Mouse (Mus musculus) embryo, embryonic 9.5 days (tissue): Measurements from ENCODE around the gene Jund.
A peak's percentile ranks its signal among the peaks of the same experiment; 100 is the strongest.

Experiments used
- DNase-seq: peaks from one replicate; pipeline ENCODE4 v3.0.0-alpha.2; 2017; ENCODE audit errors: extremely low spot score

Jund gene

DNA sequence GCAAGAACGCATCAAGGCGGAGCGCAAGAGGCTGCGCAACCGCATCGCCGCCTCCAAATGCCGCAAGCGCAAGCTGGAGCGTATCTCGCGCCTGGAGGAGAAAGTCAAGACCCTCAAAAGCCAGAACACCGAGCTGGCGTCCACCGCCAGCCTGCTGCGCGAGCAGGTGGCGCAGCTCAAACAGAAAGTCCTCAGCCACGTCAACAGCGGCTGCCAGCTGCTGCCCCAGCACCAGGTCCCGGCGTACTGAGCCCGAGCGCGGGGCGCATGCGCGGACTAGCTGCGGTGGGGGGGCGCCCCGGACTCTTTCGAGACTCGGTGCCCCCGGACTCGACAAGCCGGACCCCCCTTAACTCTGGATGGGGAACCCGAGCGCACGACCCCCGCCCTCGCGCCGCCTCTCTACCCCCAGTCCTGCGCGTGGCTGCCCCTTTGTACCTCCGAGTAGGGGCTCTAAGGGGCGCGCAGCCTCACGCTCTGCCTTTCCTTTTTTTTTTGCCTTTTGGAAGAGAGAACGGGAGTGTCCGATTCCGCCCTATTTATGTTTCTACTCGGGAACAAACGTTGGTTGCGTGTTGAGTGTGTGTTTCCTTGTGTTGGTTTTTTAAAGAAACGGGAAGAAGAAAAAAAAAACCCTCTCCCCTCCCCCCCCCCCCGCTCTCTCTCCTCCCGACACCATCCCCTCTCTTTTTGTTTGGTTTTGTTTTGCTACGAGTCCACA, 1.2 kb downstream of the Jund start:
- peak; percentile 88 for DNase-seq

DNA sequence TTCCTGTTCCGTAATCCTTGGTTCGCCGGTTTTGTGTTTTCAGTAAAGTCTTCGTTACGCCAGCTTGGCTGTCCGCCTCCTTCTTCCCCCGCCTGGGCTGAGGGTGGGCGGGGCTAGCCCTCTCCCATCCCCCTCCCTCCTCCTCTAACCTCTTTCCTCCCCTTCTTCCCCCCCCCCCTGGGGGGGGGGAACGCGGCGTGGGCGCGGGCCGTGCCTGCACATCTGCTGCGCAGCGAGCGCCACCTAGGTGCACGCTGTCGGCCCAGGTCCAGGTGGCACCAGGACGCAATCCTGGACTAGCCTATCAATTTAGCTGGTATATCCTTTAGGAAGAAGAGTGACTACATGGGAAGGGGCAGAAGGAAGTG, 1.8 kb downstream of the Jund start:
- DNase-seq, result peak; percentile 96

DNA sequence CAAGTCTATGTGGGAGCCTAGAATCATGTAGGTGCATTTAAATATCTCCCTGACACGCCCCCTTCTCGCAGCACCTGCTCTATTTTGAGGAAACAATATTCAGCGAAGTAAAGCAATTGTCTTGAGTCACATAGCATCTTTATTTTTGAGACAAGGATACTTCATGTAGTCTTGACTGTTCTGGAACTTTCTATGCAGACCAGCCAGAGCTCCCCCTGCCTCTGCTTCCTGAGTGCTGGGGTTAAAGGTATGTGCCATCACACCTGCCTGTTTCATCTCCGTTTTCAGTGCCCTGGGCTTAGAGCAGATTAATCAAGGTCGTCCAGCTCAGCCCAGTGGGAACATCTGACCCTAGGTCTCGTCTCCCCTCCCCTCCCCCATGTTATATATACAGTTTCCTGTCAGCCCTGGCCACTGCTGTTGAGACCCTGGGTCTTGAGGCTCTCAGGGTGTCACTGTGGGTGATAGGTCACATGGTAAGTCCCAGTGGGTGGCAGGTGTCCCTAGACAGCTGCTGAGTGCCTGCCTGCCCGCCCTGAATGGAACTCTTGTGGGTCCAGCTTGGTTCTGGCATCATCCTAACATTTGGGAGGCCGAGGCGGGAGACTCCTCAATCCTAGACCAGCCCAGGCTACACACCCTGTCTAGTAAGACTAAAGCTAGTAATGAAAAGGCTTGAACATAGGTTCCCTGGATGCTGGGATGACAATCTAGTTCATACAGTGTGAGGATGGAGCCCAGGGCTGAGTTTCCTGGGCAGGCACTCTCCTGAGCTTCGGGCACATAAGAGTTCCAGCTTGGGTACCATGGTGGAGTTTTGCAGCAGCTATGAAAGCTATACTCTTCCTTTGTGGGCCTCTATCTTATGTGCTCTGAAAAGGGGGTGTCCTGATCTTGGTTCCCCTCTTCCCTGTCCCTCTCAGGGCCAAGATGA, 2.6 kb downstream of the Jund start:
- DNase-seq, result no peak

DNA sequence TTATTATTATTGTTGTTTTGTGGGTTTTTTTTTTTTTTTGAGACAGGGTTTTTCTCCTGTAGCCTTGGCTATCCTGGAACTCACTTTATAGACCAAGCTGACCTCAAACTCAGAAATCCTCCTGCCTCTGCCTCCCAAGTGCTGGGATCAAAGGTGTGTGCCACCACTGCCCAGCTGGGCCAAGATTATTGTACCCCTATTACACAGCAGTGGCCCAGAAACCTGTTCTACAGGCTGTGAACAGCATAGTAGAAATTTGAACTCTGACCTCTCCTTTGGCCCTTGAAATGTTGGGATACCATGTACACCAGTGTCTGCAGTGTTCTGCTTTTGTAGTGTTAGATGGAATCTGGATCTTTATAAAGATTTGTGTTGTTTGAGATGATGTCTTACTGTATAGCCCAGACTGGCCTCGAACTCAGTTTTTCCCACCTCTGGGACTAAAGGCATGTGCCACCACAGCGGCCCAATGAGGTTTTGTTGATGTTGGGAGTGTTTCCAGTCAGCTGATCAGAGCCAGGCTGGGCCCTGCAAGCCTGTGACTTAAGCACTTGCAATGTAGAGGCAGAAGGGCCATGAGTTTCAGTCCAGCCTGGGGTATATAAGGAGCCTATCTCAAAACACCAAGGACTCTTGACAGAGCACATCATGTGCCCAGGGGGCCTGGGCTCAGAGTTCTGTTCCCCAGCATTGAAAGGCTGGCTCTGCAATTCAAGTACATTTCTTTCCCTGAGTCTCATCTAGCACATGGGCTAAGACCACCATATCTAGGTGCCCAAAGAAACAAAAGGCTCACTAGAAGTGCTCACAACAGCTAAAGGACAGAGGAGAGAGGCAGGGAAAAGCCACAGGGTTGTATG, 3.5 kb downstream of the Jund start:
- no peak for DNase-seq

DNA sequence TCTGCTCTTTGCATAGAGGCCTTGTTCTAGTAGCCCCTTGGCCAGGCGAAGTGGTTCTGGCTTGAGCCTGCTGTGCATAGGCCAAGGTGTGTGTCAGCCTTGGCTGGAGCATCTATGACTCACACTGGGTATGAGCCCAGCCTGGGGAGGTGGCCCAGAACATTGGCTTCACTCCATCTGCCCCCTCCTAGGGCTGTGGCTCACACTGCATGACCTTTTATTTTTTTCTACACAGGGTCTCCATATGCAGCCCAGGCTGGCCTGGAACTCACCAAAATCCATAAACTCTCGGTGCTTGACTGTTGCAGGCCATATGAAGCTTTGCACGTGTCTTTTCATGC, 4.1 kb downstream of the Jund start:
- DNase-seq, result no peak

DNA sequence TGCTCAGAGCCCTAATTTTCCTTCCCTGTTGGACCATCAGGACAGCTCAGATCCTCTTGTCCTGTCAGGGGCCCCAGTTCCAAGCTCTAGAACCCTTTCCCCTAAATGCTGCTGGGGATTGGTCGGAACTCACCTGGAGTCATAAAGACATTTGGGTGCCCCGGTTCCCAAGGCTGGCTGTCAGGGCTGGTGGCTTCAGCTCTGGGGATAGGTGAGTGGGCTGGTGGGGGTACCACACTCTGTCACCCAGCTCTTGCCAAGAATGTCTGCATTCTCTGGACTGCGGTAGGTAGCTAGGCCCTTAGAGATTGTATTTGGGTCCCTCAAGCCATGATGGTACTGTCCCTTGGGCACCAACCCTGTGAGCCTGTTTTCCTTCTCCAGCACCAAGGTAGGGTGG, 4.5 kb downstream of the Jund start, which contains the start of gene Iqcn:
Iqcn (plus strand) TSS at position 171 of the 400 bp plus-strand sequence.
- no peak for DNase-seq

DNA sequence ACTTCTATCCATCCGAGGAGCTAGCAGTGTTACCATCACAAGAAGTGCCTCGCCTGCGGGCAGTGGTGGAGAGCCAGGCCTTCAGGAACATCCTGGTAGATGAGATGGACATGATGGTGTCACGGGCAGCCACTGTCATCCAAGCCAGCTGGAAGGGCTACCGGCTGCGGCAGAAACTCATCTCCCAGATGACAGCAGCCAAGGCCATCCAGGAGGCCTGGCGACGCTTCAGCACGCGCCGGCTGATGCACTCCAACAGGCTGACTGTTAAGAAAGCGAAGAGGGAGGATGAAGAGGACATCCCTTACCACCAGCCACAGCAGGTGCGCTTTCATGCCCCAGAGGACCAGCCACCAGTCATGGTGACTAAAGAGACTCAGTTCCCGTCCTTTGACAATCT, 9.5 kb downstream of the Jund start:
- no peak for DNase-seq

DNA sequence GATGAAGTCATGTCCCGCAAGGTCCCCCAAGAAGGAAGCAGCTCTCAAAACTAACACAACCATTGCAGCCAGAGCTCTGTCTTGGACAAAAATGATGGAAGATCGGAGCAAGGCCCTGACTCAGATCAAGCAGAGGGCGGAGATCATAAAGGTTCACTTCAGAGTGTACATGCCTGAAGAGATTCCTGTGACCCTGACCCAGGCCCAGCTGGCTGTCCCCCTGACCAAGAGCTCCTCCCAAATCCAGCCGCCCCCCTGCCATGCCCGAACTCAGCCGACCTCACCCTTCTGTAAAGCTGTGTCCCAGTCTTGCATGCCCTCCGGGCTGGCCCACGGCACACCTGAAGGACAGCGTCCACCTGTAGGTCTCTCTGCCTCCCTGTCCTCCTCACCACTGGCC, 11.0 kb downstream of the Jund start:
- DNase-seq, result no peak

DNA sequence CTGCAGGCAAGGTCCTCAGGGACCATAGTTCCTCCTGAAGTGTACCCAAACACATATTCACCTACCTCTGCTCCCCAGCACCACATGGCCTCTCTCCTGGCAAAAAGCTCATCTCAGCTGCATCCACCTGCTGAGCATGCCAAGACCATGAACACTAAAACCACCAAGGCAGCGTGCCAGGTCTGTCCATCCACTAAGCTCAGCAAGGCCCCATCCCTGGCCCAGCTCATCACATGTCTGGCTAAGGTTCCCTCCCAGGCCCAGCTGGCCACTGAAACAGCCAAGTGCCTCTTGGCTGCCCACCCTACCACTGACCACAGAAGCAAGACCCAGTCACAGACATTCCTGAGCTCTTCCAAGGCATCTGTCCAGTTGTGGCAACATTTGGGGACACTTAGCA, 11.5 kb downstream of the Jund start:
- DNase-seq, result no peak

DNA sequence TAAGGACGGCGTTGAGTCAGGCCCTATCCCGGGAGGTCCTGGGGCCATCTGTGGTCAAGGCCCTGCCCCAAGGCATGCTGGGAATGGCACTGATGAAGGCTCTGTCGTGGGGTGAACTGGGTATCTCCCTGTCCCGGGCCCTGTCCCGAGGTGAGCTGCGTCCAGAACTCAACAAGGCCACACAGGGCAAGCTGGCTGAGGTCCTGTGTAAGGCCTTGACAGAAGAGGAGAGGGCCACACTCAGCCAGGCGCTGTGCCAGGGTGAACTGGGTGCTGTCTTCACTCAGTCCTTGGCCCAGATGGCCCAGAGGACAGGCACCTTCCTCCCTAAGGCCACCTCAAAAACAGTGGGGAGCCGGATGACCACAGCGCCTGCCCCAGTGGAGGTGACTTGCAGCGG, 12.3 kb downstream of the Jund start:
- no peak for DNase-seq

DNA sequence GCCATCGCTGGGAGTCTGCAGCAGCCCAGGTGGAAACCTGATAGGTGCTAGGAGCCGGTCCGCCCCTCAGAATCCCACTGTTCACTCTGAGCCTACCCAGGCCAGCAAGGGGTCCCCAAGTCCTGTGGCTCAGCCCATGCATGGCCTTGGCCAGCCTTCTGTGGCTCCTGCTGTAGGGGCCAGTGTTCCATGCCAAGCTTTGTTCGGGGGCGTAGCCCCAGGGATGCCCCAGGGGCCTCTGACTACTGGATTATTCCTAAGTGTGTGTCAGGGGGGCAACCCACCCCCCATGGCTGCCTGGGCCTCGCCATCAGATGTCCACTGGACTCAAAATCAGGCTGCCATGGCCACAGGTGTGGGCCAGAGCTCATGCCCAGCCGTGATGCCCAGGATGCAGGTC, 15.2 kb downstream of the Jund start:
- DNase-seq, result no peak

DNA sequence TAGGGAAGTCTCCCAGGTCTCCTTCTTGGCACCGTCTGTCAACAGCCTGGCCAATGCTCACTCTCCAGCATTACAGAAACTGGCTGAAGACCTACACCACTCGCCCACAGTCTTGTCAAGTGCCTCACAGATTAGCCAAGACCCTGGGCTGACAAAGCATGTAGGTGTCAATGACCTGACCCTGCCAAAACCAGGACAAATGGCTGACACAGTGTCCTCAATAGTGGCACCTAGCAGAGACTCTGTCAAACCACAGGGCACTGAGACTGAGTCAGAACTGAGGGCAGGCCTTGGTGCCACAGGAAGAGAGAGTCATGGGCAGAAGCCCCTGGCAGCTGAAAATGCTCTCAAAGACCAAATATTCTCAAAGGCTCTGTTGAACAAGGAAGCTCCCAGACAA, 16.3 kb downstream of the Jund start:
- DNase-seq, result no peak

DNA sequence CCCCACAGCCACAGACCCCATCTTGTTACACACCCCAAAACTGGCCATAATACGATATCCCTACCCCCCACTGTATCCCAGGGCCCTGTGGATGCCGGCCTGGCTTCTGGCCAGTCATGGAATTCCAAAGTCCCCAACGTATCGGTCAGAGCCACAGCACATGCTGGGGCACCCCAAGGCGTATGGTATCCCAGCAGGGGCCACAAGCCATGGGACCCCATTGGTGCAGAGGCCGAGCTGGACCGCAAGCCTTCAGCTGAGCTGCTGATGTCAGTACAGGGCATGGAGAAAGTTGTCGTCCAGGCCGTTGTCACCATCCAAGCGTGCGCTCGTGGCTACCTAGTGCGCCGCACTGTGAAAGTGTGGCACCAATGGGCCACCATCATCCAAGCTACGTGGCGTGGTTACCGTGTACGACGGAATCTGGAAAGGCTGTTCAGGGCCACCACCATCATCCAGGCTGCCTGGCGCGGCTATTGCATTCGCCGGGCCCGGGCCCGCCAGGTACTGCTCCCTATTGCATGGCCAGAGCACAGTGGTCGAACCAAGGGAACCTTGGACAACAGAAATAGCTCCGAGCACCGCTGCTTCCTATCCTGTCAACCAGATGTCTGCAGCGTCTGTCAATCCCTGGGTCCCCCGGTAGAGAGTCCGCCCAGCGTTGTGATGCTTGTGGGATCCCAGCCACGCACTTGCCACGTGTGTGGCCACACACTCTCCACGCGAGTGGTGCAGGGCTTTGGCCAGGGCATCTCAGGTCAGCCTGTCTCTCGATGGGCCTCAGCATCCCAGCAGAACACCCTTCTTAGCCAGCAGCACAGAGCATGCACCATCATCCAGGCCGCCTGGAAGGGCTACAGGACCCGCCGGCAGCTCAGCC, 18.0 kb downstream of the Jund start:
- DNase-seq, result no peak

DNA sequence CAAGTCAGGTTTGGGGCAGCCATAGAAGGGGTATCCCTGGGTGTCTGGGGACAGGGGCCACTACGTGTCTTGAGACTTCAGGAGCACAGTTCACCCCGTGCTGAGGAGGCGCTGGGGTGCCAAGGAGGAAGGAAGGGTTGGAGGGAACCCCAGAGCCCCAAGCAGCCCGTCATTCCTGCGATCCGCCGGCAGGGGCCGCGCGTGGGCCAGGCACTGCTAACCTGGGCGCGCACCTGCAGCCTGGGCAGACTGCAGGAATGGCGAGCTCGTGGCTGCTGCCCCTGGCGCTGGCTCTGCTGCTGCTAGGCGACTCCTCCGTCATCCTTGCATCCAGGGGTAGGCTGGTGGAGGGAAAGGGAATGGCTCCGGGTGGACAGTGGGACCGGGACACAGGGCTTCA, 19.5 kb downstream of the Jund start, which contains the start of gene Gm3336:
Gm3336 (plus strand) TSS at position 247 of the 400 bp plus-strand sequence.
- DNase-seq, result no peak

DNA sequence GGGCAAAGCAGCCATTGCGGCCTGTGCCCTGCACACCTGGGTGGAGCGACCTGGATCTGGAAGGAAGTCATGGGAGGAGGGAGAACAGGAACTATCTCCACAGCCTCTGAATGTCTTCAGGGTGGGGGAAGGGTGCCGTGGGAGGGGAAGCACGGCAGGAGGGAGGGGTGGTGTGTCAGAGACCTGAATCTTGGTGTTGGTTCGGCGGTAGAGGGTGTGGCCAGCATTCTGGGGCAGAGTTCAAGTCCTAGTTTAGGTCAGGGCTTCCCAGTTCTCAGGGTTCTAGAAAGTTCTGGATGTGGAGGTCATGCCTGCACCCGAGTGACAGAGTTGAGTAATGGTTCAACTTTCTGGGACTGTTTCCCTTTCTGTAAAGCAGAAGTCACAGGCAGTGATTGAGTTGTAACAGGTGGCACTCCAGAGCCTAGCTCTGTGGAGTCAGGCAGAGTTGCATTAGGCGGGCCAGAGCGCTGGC, 21.1 kb downstream of the Jund start:
- no peak for DNase-seq

DNA sequence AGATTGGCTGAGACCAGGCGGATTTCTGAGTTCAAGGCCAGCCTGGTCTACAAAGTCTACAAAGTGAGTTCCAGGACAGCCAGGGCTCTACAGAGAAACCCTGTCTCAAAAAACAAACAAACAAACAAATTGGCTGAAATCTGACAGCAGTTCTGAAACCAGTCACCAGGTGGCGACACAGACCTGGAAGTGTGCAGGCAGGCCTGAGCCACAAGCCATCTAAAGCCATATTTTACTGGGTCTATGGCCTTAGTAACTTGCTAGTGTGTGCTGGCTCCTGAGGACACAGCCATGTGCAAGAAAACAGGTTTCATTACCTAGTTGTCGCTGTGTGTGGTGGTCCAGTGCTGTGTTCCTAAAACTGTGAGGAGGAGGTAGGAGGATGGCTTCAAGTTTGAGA, 22.0 kb downstream of the Jund start:
- peak; percentile 79 for DNase-seq

DNA sequence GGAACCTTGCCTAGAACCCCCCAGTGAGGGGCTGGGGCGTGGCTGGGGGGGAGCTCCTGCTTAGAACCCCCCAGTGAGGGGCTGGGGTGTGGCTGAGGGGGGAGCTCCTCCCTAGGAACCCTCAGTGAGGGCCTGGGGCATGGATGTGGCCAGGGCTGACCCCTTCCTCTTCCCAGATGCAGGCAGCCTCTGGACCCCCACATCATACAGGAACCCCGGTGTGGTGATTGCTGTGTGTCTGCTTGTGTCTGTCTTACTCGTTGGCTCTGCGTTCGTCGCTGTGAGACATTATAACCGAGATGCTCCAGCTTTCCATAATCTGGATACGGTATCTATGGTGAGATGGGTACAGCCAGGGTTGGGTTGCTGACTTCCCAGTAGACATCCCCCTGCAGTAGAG, 22.9 kb downstream of the Jund start:
- no peak for DNase-seq

DNA sequence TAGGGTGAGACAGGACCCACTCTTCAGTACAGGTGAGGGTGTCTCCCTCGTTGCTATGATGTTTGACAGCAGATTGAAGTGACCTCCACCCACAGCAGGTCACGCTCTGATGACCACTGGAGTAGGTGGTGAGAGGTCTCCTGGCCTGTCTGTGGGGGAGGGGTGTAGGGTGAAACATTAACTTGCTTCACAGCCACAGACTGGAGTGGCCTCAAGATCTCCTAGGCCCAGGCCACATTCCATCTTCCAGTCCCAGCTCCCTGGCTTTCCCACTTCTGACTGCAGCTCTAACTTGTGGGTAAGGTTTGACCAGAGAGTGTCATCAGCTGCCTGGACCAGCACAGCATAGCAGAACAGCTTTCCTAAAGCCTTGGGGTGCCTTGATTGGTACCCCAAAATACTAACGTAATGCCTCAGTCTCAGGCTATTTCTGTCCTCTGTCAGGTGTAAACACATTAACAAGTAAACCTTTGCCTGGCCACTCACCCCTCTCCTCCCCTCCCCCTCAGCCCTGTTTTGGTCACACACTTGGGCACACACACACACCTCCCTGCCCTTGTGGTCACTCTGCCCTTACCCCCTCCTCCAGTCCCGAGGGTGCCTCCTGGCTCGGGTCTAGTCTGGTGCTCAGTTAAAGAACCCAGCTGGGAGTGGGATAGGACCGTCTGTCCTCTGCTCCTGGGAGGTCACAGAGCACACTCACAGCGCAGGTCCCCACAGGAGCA, 24.9 kb downstream of the Jund start, which contains the start of gene Pde4c:
Pde4c (plus strand) TSS at position 235 of the 725 bp plus-strand sequence.
- no peak for DNase-seq

DNA sequence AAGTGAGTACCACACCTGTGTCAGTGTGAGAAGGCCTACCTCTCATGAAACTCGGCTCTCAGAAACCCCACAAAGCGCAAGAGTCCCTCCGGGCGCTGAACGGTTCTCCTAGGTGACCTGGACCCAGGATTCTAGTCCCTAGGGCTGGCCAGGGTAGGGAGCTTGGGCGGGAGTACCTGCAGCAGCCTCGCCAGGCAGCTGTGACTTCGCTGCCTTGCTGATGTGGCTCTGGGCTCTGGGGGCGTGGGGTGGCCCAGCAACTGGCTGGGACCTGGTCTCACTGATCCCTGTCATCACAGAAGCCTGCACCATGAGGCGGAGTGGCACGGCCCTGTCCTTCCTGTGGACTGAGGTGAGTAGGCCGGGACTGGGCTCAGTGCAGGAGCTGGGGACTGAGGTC, 25.5 kb downstream of the Jund start:
- no peak for DNase-seq

DNA sequence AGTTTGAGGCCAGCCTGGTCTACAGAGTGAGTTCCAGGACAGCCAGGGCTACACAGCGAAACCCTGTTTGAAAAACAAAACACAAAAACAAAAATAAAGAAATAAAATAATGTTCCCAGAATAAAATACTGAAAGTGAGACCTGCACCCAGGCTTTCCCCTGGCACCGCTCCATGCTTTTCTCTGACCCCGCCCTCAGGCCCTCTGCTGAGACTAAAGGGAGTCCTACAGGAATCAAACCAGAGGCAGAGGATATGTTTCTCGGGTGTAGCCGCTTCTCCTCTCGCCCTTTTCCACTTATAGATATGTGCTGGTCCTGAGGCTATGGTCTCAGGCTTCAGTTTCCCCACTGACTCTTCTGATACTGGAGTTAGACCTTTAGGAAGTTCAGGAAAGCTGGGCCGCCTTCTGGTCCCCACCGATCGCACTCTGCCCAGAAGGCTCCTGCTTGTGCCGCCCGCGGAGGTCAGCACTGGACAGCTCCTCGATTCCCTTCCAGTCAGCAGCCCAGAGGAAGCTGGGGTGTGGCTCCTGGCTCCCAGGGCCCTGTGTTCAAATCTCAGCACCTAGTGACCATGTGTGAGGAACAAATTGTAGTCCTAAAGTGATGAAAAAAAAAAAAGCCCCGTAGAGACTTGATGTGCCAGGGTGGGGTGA, 27.2 kb downstream of the Jund start:
- DNase-seq, result peak; percentile 36
